ENCODE assay signal across 13 mouse cellular contexts in the genomic region with DNA sequence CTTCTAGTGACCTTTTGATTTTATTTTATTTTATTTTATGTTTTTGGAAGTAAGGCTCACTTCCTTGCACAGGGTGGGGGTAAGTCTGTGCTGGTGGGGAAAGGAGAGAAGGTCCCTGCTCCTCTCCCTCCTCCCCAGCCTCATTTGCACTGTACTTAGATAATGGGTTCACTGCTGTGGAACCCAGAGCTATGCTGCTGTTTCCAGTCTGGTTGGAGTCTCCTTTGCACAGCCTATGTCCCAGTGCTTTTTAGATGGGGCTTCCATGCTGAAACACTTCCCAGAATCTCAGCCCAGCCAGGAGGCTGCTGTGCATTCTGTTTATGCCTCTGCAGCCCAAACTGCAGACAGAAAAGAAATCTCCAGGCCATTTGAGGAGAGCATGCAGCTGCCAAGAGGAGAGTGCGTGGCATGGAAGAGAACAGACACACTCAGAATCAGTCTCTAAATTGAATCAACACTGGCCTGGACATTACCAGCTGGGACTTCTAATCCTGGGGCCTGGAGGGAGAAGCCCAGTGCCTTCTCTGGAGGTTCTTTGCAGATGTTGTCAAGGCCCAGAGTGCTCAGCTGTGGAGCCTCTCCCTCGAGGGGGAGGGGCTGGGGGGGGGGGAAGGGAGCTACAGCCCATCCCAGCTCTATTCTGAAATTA.
DNase-seq lines count a peak whose midpoint lies in the region; ATAC-seq lines count a peak whose summit lies in the region.
"Had no signal": no experiment of that assay in that cellular context is flagged by ENCODE, and none has a peak within 500 bp of the region (broad histone marks: within the 10 kb centered on the region; RNA-seq: fewer than 3 reads in every experiment).

No protein-coding gene starts in this region.

- no peaks in the 10 kb centered on the region for H3K27me3 ChIP-seq in intestine, embryonic 16.5 days (replicated peaks; ENCODE audit: control insufficient read depth, insufficient read depth, low read length)
- H3K27me3 ChIP-seq: megakaryocyte, embryonic 14.5 days; Patski had no signal

- H3K4me1 ChIP-seq in intestine, embryonic 16.5 days (ENCODE audit: control insufficient read depth, insufficient read depth, low read length), result no peaks in the 10 kb centered on the region
- H3K4me1 ChIP-seq: megakaryocyte, embryonic 14.5 days had no signal

- H3K27ac ChIP-seq in intestine, embryonic 16.5 days (ENCODE audit: low read length), result no peak overlapping the region

- peak; percentile 72 for ATAC-seq in intestine, embryonic 16.5 days
- ATAC-seq: Patski had no signal

- H3K9ac ChIP-seq in intestine, embryonic 16.5 days (ENCODE audit: low read depth, low read length), result no peak overlapping the region

- no peak overlapping the region for H3K4me3 ChIP-seq in intestine, embryonic 16.5 days (ENCODE audit: low read length)
- H3K4me3 ChIP-seq: megakaryocyte, embryonic 14.5 days had no signal

- no peak overlapping the region for H3K4me2 ChIP-seq in intestine, embryonic 16.5 days (ENCODE audit: low read depth, low read length)
- H3K4me2 ChIP-seq: liver, embryonic 11.5 days had no signal

- H3K36me3 ChIP-seq in intestine, embryonic 16.5 days (ENCODE audit: control insufficient read depth, insufficient read depth, low read length), result no peaks in the 10 kb centered on the region

- DNase-seq in frontal cortex, postnatal 14 days (ENCODE audit: low spot score in 2 of 2), result peak; percentile 10 to 12
- no peak for DNase-seq in frontal cortex, adult 2 months (ENCODE audit: extremely low spot score in 1 of 2, low spot score in 1 of 2)
- DNase-seq in right cerebral cortex, adult 18-20 months, result peak; percentile 9
- no peak for DNase-seq in right cerebral cortex, postnatal 25 days
- peak; percentile 26 for DNase-seq in yolk sac, embryonic 10.5 days (ENCODE audit: low spot score)
- DNase-seq in ovary, postnatal 14 days (ENCODE audit: low spot score), result no peak
- DNase-seq in retina, embryonic 14.5 days (ENCODE audit: low spot score), result no peak
- DNase-seq: cerebellum, postnatal 14 days; heart, adult 11 months had no signal

- 33% methylated on average over 2 of the region's 2 CpGs for WGBS in intestine, embryonic 16.5 days

- H3K9me3 ChIP-seq in intestine, embryonic 16.5 days (ENCODE audit: control insufficient read depth, low read length), result no peaks in the 10 kb centered on the region

Comparison
In these comparisons a context has a peak if more than half of its experiments do, and no peak if none do; other contexts are left out.
1. DNase-seq: peak in frontal cortex, postnatal 14 days (2 of 2), right cerebral cortex, adult 18-20 months (single experiment) and yolk sac, embryonic 10.5 days (single experiment); none in frontal cortex, adult 2 months (0 of 2), right cerebral cortex, postnatal 25 days (single experiment), ovary, postnatal 14 days (single experiment) and retina, embryonic 14.5 days (single experiment).